Mouse (Mus musculus): ENCODE measurements at regions not wholly inside any gene's neighbourhood (a gene's known extent, or its start where the extent isn't known, plus 50 kb on each side); places are given as distances from the start of the nearest gene placed in this dataset.

GRCm38 (mm10) chr3:150954897-150955296, 482.8 kb upstream of the Adgrl4 start:
- 32% methylated on average over 1 of the region's 1 CpGs for WGBS (ENCODE audit: insufficient replicate concordance)
- H3K36me3 ChIP-seq (ENCODE audit: control insufficient read depth, insufficient read depth): no peaks in the 10 kb centered on the region

GRCm38 (mm10) chr3:150999652-151000051, 438.0 kb upstream of the Adgrl4 start:
- Histone ChIP-seq H3K36me3 (ENCODE audit: control insufficient read depth, insufficient read depth) (no peaks in the 10 kb centered on the region), H3K9ac (ENCODE audit: low read depth, low read length) (no peak overlapping the region), H3K27me3 (ENCODE audit: control insufficient read depth, insufficient read depth, low read depth, low read length) (no peaks in the 10 kb centered on the region), H3K4me1 (ENCODE audit: control insufficient read depth, low read depth, low read length) (no peaks in the 10 kb centered on the region), H3K9me3 (replicated peaks; ENCODE audit: control insufficient read depth, low read length) (no peaks in the 10 kb centered on the region), H3K4me2 (ENCODE audit: low read depth, low read length) (no peak overlapping the region), H3K27ac (ENCODE audit: low read length) (no peak overlapping the region), H3K4me3 (ENCODE audit: low read depth, low read length) (no peak overlapping the region)
- ATAC-seq (ENCODE audit: low read depth): no peak
- WGBS (ENCODE audit: insufficient replicate concordance): 55% methylated on average over 2 of the region's 2 CpGs

More at GRCm38 (mm10) chr3:150954897-150955296, 482.8 kb upstream of the Adgrl4 start:
- Histone ChIP-seq H3K9me3 (replicated peaks; ENCODE audit: control insufficient read depth, low read length) (no peaks in the 10 kb centered on the region), H3K27me3 (ENCODE audit: control insufficient read depth, insufficient read depth, low read depth, low read length) (no peaks in the 10 kb centered on the region), H3K4me3 (ENCODE audit: low read depth, low read length) (no peak overlapping the region), H3K9ac (ENCODE audit: low read depth, low read length) (no peak overlapping the region), H3K4me1 (ENCODE audit: control insufficient read depth, low read depth, low read length) (no peaks in the 10 kb centered on the region), H3K4me2 (ENCODE audit: low read depth, low read length) (no peak overlapping the region), H3K27ac (ENCODE audit: low read length) (no peak overlapping the region)
- ATAC-seq (ENCODE audit: low read depth): no peak

DNA sequence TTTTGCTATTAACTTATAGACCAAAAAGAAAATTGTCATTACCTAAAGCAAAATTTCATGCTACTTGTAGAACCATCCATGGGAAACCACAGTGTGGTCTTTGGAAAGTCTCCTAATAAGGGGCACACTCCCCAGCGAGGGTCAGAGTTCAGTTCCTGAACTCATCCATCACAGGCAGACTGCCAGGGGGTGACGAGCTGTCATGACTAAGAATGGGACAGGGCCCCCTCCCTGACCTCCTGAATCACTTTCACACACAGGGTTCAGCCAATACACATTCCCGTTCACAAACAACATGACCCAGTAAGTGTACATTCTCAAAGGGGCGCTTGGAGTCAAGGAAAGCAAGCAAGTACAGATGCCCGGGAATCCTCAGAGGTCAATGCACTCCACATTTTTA, 437.5 kb upstream of the Adgrl4 start:
- Histone ChIP-seq H3K4me1 (ENCODE audit: control insufficient read depth, low read depth, low read length) (no peaks in the 10 kb centered on the region), H3K9me3 (replicated peaks; ENCODE audit: control insufficient read depth, low read length) (no peaks in the 10 kb centered on the region), H3K9ac (ENCODE audit: low read depth, low read length) (no peak overlapping the region), H3K4me3 (ENCODE audit: low read depth, low read length) (no peak overlapping the region), H3K4me2 (ENCODE audit: low read depth, low read length) (no peak overlapping the region), H3K27ac (ENCODE audit: low read length) (no peak overlapping the region), H3K27me3 (ENCODE audit: control insufficient read depth, insufficient read depth, low read depth, low read length) (no peaks in the 10 kb centered on the region), H3K36me3 (ENCODE audit: control insufficient read depth, insufficient read depth) (no peaks in the 10 kb centered on the region)
- WGBS (ENCODE audit: insufficient replicate concordance): 36% methylated on average over 5 of the region's 5 CpGs
- no peak for ATAC-seq (ENCODE audit: low read depth)

GRCm38 (mm10) chr3:151001881-151002412, 435.7 kb upstream of the Adgrl4 start:
- Histone ChIP-seq H3K9ac (ENCODE audit: low read depth, low read length) (no peak overlapping the region), H3K9me3 (replicated peaks; ENCODE audit: control insufficient read depth, low read length) (no peaks in the 10 kb centered on the region), H3K27ac (ENCODE audit: low read length) (no peak overlapping the region), H3K4me2 (ENCODE audit: low read depth, low read length) (no peak overlapping the region), H3K27me3 (ENCODE audit: control insufficient read depth, insufficient read depth, low read depth, low read length) (no peaks in the 10 kb centered on the region), H3K4me1 (ENCODE audit: control insufficient read depth, low read depth, low read length) (no peaks in the 10 kb centered on the region), H3K36me3 (ENCODE audit: control insufficient read depth, insufficient read depth) (no peaks in the 10 kb centered on the region), H3K4me3 (ENCODE audit: low read depth, low read length) (no peak overlapping the region)
- WGBS (ENCODE audit: insufficient replicate concordance): 15% methylated on average over 6 of the region's 6 CpGs
- no peak for ATAC-seq (ENCODE audit: low read depth)

DNA sequence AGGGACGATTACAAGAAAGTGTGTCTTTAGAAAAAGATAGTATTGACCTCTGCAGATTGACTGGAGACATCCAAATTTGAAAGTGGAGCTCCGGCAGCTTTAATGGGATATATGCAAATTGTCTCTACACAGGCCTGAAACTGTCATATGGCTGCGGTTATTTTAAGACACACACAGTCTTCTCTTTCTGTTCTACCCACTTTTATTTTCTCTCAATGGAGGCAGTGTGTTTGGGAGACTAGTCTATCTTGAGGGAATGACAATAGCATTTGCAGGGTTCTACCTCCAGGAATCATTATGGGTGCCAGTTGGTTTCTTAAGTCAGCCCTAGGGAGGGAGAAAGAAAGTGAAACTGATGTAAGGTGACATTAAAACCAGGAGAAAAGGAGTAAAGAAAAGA, 434.2 kb upstream of the Adgrl4 start:
- Histone ChIP-seq H3K36me3 (ENCODE audit: control insufficient read depth, insufficient read depth) (no peaks in the 10 kb centered on the region), H3K9ac (ENCODE audit: low read depth, low read length) (no peak overlapping the region), H3K9me3 (replicated peaks; ENCODE audit: control insufficient read depth, low read length) (no peaks in the 10 kb centered on the region), H3K4me3 (ENCODE audit: low read depth, low read length) (no peak overlapping the region), H3K4me2 (ENCODE audit: low read depth, low read length) (no peak overlapping the region), H3K27ac (ENCODE audit: low read length) (no peak overlapping the region), H3K4me1 (ENCODE audit: control insufficient read depth, low read depth, low read length) (no peaks in the 10 kb centered on the region), H3K27me3 (ENCODE audit: control insufficient read depth, insufficient read depth, low read depth, low read length) (no peaks in the 10 kb centered on the region)
- ATAC-seq (ENCODE audit: low read depth): no peak
- WGBS (ENCODE audit: insufficient replicate concordance): 62% methylated on average over 3 of the region's 3 CpGs

GRCm38 (mm10) chr3:151003990-151004389, 433.7 kb upstream of the Adgrl4 start:
- H3K9me3 ChIP-seq (replicated peaks; ENCODE audit: control insufficient read depth, low read length): no peaks in the 10 kb centered on the region
- H3K36me3 ChIP-seq (ENCODE audit: control insufficient read depth, insufficient read depth): no peaks in the 10 kb centered on the region
- 67% methylated on average over 6 of the region's 6 CpGs for WGBS (ENCODE audit: insufficient replicate concordance)
- no peak for ATAC-seq (ENCODE audit: low read depth)
- no peak overlapping the region for H3K9ac ChIP-seq (ENCODE audit: low read depth, low read length)
- H3K4me3 ChIP-seq (ENCODE audit: low read depth, low read length): no peak overlapping the region
- H3K27ac ChIP-seq (ENCODE audit: low read length): no peak overlapping the region
- no peaks in the 10 kb centered on the region for H3K27me3 ChIP-seq (ENCODE audit: control insufficient read depth, insufficient read depth, low read depth, low read length)
- H3K4me2 ChIP-seq (ENCODE audit: low read depth, low read length): no peak overlapping the region
- H3K4me1 ChIP-seq (ENCODE audit: control insufficient read depth, low read depth, low read length): no peaks in the 10 kb centered on the region

DNA sequence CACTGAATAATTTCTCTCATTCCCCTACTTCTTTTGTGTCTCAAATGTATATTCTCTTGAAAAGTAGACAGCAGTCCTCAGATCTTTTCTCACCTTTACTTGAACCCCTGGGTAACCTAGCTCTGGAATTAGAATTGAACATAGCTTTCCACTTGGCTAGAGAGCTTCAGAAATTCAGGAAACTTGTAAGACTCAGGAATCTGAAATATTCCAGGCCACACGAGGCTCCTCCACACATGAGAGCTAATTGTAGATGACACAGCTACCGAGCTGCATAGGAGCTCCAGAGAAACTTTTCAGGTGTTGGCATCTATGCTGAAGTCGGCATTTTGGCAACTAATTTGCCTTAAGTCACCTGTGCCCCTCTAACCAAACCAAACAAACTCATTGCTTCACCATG, 417.7 kb upstream of the Adgrl4 start:
- Histone ChIP-seq H3K9ac (ENCODE audit: low read depth, low read length) (no peak overlapping the region), H3K36me3 (ENCODE audit: control insufficient read depth, insufficient read depth) (no peaks in the 10 kb centered on the region), H3K27ac (ENCODE audit: low read length) (no peak overlapping the region), H3K4me3 (ENCODE audit: low read depth, low read length) (no peak overlapping the region), H3K4me2 (ENCODE audit: low read depth, low read length) (no peak overlapping the region), H3K4me1 (ENCODE audit: control insufficient read depth, low read depth, low read length) (no peaks in the 10 kb centered on the region), H3K27me3 (ENCODE audit: control insufficient read depth, insufficient read depth, low read depth, low read length) (no peaks in the 10 kb centered on the region), H3K9me3 (replicated peaks; ENCODE audit: control insufficient read depth, low read length) (no peaks in the 10 kb centered on the region)
- ATAC-seq (ENCODE audit: low read depth): no peak
- WGBS (ENCODE audit: insufficient replicate concordance): 58% methylated on average over 3 of the region's 3 CpGs

DNA sequence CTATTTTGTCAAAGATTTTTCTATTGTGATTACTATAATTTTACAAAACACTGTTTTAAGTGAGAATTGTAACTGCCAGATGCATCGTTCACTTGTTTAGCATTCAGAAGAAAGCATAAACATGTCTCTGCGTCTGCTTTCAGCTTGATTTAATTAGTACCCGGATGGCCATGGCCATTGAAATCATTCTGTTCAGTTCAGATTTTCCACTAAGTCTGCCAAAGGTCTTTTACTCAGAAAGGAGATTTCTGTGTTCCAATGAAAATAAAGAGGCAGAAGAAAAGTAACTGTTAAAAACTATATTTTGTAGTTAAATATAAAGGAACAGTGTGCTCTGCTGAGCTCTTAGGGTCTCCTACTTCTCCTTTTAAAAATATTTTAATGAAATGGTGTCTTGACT, 380.2 kb upstream of the Adgrl4 start:
- no peak for ATAC-seq (ENCODE audit: low read depth)

GRCm38 (mm10) chr3:151072322-151072721, 365.4 kb upstream of the Adgrl4 start:
- no peaks in the 10 kb centered on the region for H3K9me3 ChIP-seq (replicated peaks; ENCODE audit: control insufficient read depth, low read length)
- no peaks in the 10 kb centered on the region for H3K4me1 ChIP-seq (ENCODE audit: control insufficient read depth, low read depth, low read length)
- ATAC-seq (ENCODE audit: low read depth): no peak
- no peak overlapping the region for H3K9ac ChIP-seq (ENCODE audit: low read depth, low read length)
- no peaks in the 10 kb centered on the region for H3K36me3 ChIP-seq (ENCODE audit: control insufficient read depth, insufficient read depth)
- H3K4me2 ChIP-seq (ENCODE audit: low read depth, low read length): no peak overlapping the region
- H3K27ac ChIP-seq (ENCODE audit: low read length): no peak overlapping the region
- H3K4me3 ChIP-seq (ENCODE audit: low read depth, low read length): no peak overlapping the region
- H3K27me3 ChIP-seq (ENCODE audit: control insufficient read depth, insufficient read depth, low read depth, low read length): no peaks in the 10 kb centered on the region

More for the DNA sequence above, 380.2 kb upstream of the Adgrl4 start:
- H3K4me2 ChIP-seq (ENCODE audit: low read depth, low read length): no peak overlapping the region
- no peaks in the 10 kb centered on the region for H3K9me3 ChIP-seq (replicated peaks; ENCODE audit: control insufficient read depth, low read length)
- H3K36me3 ChIP-seq (ENCODE audit: control insufficient read depth, insufficient read depth): no peaks in the 10 kb centered on the region
- 70% methylated on average over 3 of the region's 3 CpGs for WGBS (ENCODE audit: insufficient replicate concordance)
- H3K27me3 ChIP-seq (ENCODE audit: control insufficient read depth, insufficient read depth, low read depth, low read length): no peaks in the 10 kb centered on the region
- H3K4me1 ChIP-seq (ENCODE audit: control insufficient read depth, low read depth, low read length): no peaks in the 10 kb centered on the region
- H3K9ac ChIP-seq (ENCODE audit: low read depth, low read length): no peak overlapping the region
- no peak overlapping the region for H3K4me3 ChIP-seq (ENCODE audit: low read depth, low read length)
- H3K27ac ChIP-seq (ENCODE audit: low read length): no peak overlapping the region

All from liver, embryonic 16.5 days (tissue).